Mouse (Mus musculus): ENCODE measurements around the gene Hras.

- TF ChIP-seq CTCF (conservative IDR thresholded peaks at IDR 0.05; ENCODE audit: low read length) (no peak), POU5F1 (IDR thresholded peaks at IDR 0.05; ENCODE audit: borderline replicate concordance, low read length) (no peak), NANOG (IDR thresholded peaks at IDR 0.05; ENCODE audit: borderline replicate concordance, low read length) (no peak)
Observed at GRCm38 (mm10) chr7:141168518-141168953, 25.3 kb downstream of the Hras start.

Measured in E14TG2a.4 (cell line).